Comparison of ENCODE assay signal across 9 mouse cellular contexts in genomic region chr3:32333456-32334086, GRCm38 (mm10). TPM values are rescaled to one million over a fixed set of nuclear protein-coding genes. Genes with fewer than 3 reads are reported as not detected.
A peak's percentile ranks its signal among the peaks of the same experiment; 100 is the strongest.
DNase-seq lines count a peak whose midpoint lies in the region; ATAC-seq and TF ChIP-seq lines count a peak whose summit lies in the region.
"Had no signal": no experiment of that assay in that cellular context is flagged by ENCODE, and none has a peak within 500 bp of the region (broad histone marks: within the 10 kb centered on the region; RNA-seq: fewer than 3 reads in every experiment).

No protein-coding gene starts in this region.

- no peak for TF ChIP-seq POLR2A in bone marrow, adult 2 months (IDR thresholded peaks at IDR 0.05; ENCODE audit: borderline replicate concordance, control insufficient read depth, low read depth, low read length)

- H3K27me3 ChIP-seq in heart, postnatal 0 days (ENCODE audit: control insufficient read depth, insufficient read depth, low read length) = no peaks in the 10 kb centered on the region
- H3K27me3 ChIP-seq in liver, postnatal 0 days (ENCODE audit: insufficient read depth, low read length) = no peaks in the 10 kb centered on the region
- H3K27me3 ChIP-seq in neural tube, embryonic 14.5 days (ENCODE audit: control insufficient read depth, insufficient read depth, low read length) = no peaks in the 10 kb centered on the region
- H3K27me3 ChIP-seq: embryonic facial prominence, embryonic 13.5 days had no signal

- no peaks in the 10 kb centered on the region for H3K4me1 ChIP-seq in bone marrow, adult 2 months (ENCODE audit: control insufficient read depth, insufficient read depth, low read length)
- H3K4me1 ChIP-seq in heart, postnatal 0 days (ENCODE audit: control insufficient read depth, insufficient read depth) = peaks cover 19% of the 10 kb centered on the region
- 0 out of 2 replicates have a peak, but pooled peaks cover 3% of the 10 kb centered on the region for H3K4me1 ChIP-seq in liver, postnatal 0 days (ENCODE audit: insufficient read depth)
- no peaks in the 10 kb centered on the region for H3K4me1 ChIP-seq in neural tube, embryonic 14.5 days (ENCODE audit: control insufficient read depth, insufficient read depth, low read length)
- H3K4me1 ChIP-seq: embryonic facial prominence, embryonic 13.5 days had no signal

- peak; percentile 24; the same call in 1 of the 2 replicates for TF ChIP-seq CTCF in bone marrow, adult 2 months (IDR thresholded peaks at IDR 0.05; ENCODE audit: control insufficient read depth, insufficient read depth, low read length)
- TF ChIP-seq CTCF in heart, postnatal 0 days (IDR thresholded peaks at IDR 0.05; ENCODE audit: low read depth) = peak; percentile 99
- TF ChIP-seq CTCF in liver, postnatal 0 days (IDR thresholded peaks at IDR 0.05; ENCODE audit: low read depth) = peak; percentile 96

- no peak overlapping the region for H3K4me3 ChIP-seq in bone marrow, adult 2 months (replicated peaks; ENCODE audit: control insufficient read depth, low read depth, low read length)
- no peak overlapping the region for H3K4me3 ChIP-seq in heart, postnatal 0 days (ENCODE audit: low read depth, low read length)
- no peak overlapping the region for H3K4me3 ChIP-seq in liver, postnatal 0 days (ENCODE audit: low read depth, low read length)
- no peak overlapping the region for H3K4me3 ChIP-seq in neural tube, embryonic 14.5 days (ENCODE audit: low read depth, low read length)
- H3K4me3 ChIP-seq: embryonic facial prominence, embryonic 13.5 days had no signal

- no peak for TF ChIP-seq EP300 in heart, postnatal 0 days (IDR thresholded peaks at IDR 0.05; ENCODE audit: low read depth)
- TF ChIP-seq EP300 in liver, postnatal 0 days (IDR thresholded peaks at IDR 0.05; ENCODE audit: low read depth) = no peak

- peak; percentile 74 for ATAC-seq in erythroblast, adult 5-6 weeks (replicated peaks; ENCODE audit: low FRiP score, poor library complexity, severe bottlenecking)
- peak; percentile 58; the same call in 1 of the 2 replicates for ATAC-seq in heart, postnatal 0 days (ENCODE audit: insufficient read depth, low read depth)
- peak; percentile 66 for ATAC-seq in liver, postnatal 0 days
- peak; percentile 80 for ATAC-seq in neural tube, embryonic 14.5 days (ENCODE audit: low read depth)

- H3K4me2 ChIP-seq in heart, postnatal 0 days (ENCODE audit: low read depth, low read length) = no peak overlapping the region
- H3K4me2 ChIP-seq in liver, postnatal 0 days (ENCODE audit: low read depth, low read length) = no peak overlapping the region
- H3K4me2 ChIP-seq in neural tube, embryonic 14.5 days (ENCODE audit: low read depth, low read length) = no peak overlapping the region
- H3K4me2 ChIP-seq: embryonic facial prominence, embryonic 13.5 days had no signal

- DNase-seq in CD4-positive, CD25-positive, alpha-beta regulatory T cell, adult 2 months (ENCODE audit: low read depth, low spot score) = peak; percentile 88
- DNase-seq in heart, postnatal 0 days (ENCODE audit: low spot score) = peak; percentile 86
- DNase-seq in kidney, postnatal 36 days = peak; percentile 79 to 88
- DNase-seq in liver, postnatal 0 days = peak; percentile 76
- DNase-seq in thymus, adult 18-20 months = peak; percentile 18 to 23

- H3K36me3 ChIP-seq in heart, postnatal 0 days (replicated peaks; ENCODE audit: control insufficient read depth, insufficient read depth, low read length) = no peaks in the 10 kb centered on the region
- no peaks in the 10 kb centered on the region for H3K36me3 ChIP-seq in liver, postnatal 0 days (replicated peaks; ENCODE audit: insufficient read depth, low read length)
- H3K36me3 ChIP-seq in neural tube, embryonic 14.5 days (ENCODE audit: control insufficient read depth, insufficient read depth, low read length) = no peaks in the 10 kb centered on the region
- H3K36me3 ChIP-seq: embryonic facial prominence, embryonic 13.5 days had no signal

- 30% methylated on average over 7 of the region's 7 CpGs for WGBS in bone marrow, adult 2 months
- 30% methylated on average over 7 of the region's 7 CpGs for WGBS in heart, postnatal 0 days
- 29% methylated on average over 7 of the region's 7 CpGs for WGBS in liver, postnatal 0 days (ENCODE audit: insufficient replicate concordance)
- 39% methylated on average over 7 of the region's 7 CpGs for WGBS in neural tube, embryonic 14.5 days

- no peak overlapping the region for H3K9ac ChIP-seq in heart, postnatal 0 days (replicated peaks; ENCODE audit: low read depth, low read length)
- no peak overlapping the region for H3K9ac ChIP-seq in liver, postnatal 0 days (replicated peaks)
- H3K9ac ChIP-seq in neural tube, embryonic 14.5 days (replicated peaks; ENCODE audit: low read depth, low read length) = no peak overlapping the region
- H3K9ac ChIP-seq: embryonic facial prominence, embryonic 13.5 days had no signal

- no peaks in the 10 kb centered on the region for H3K9me3 ChIP-seq in heart, postnatal 0 days (replicated peaks; ENCODE audit: control insufficient read depth, low read length)
- H3K9me3 ChIP-seq in liver, postnatal 0 days (ENCODE audit: low read length) = no peaks in the 10 kb centered on the region
- no peaks in the 10 kb centered on the region for H3K9me3 ChIP-seq in neural tube, embryonic 14.5 days (ENCODE audit: control insufficient read depth, low read length)
- H3K9me3 ChIP-seq: embryonic facial prominence, embryonic 13.5 days had no signal

- no peak overlapping the region for H3K27ac ChIP-seq in bone marrow, adult 2 months (ENCODE audit: control insufficient read depth, insufficient read depth, low read depth, low read length, poor library complexity)
- peak overlapping the region; percentile 28; the same call in 1 of the 2 replicates for H3K27ac ChIP-seq in heart, postnatal 0 days (ENCODE audit: low read depth)
- H3K27ac ChIP-seq in liver, postnatal 0 days (ENCODE audit: low read depth) = no peak overlapping the region
- H3K27ac ChIP-seq in neural tube, embryonic 14.5 days (ENCODE audit: low read depth, low read length) = no peak overlapping the region
- H3K27ac ChIP-seq: embryonic facial prominence, embryonic 13.5 days had no signal

RNA-seq across cellular contexts. Expression of gene Zmat3, which starts 32.2 kb away (rescaled TPM):
- polyA plus RNA-seq in bone marrow, adult 2 months (2011; ENCODE audit: insufficient read depth, insufficient read length, low replicate concordance, missing spikeins) = 1.3 and 6.0 TPM in 2 replicates
- total RNA-seq in erythroblast, adult 5-6 weeks (2015; ENCODE audit: low replicate concordance) = 0.42 and 1.2 TPM in 2 replicates
- total RNA-seq in erythroblast, adult 5-6 weeks (2017; ENCODE audit: low replicate concordance) = 0.14 and 0.26 TPM in 2 replicates
- 3.5 and 3.6 TPM in 2 replicates for total RNA-seq in heart, postnatal 0 days (2014; rRNA removed; ENCODE audit: low replicate concordance)
- 1.7 and 1.9 TPM in 2 replicates for polyA plus RNA-seq in heart, postnatal 0 days (2015; fragmentation: Nextera tagmentation; extraction: Ambion mirVana)
- 0.62 and 0.73 TPM in 2 replicates for polyA plus RNA-seq in liver, postnatal 0 days (2015; fragmentation: Nextera tagmentation; extraction: Ambion mirVana)
- 11.2 TPM in 2 replicates for polyA plus RNA-seq in neural tube, embryonic 14.5 days (2014; fragmentation: Nextera tagmentation; extraction: Ambion mirVana)

Comparison
In these comparisons a context has a peak if more than half of its experiments do, and no peak if none do; other contexts are left out.
1. DNase-seq: peak in every context shown above with its lines; median percentile 88 in CD4-positive, CD25-positive, alpha-beta regulatory T cell, adult 2 months; 86 in heart, postnatal 0 days; 84 in kidney, postnatal 36 days; 76 in liver, postnatal 0 days; 20 in thymus, adult 18-20 months.
2. CTCF ChIP-seq: peak in every context shown above with its lines; median percentile 99 in heart, postnatal 0 days; 96 in liver, postnatal 0 days; 24 in bone marrow, adult 2 months.